10 mouse cellular contexts compared by ENCODE assay signal in genomic region chr12:81971042-81971883, GRCm38 (mm10).
DNase-seq lines count a peak whose midpoint lies in the region; ATAC-seq and TF ChIP-seq lines count a peak whose summit lies in the region.
"Had no signal": no experiment of that assay in that cellular context is flagged by ENCODE, and none has a peak within 500 bp of the region (broad histone marks: within the 10 kb centered on the region; RNA-seq: fewer than 3 reads in every experiment).

No protein-coding gene starts in this region.

- H3K27ac ChIP-seq in spleen, adult 2 months (ENCODE audit: insufficient read depth, low read length): peak overlapping the region; percentile 90
- H3K27ac ChIP-seq in midbrain, embryonic 13.5 days: no peak overlapping the region
- no peak overlapping the region for H3K27ac ChIP-seq in hindbrain, embryonic 14.5 days
- H3K27ac ChIP-seq: embryonic facial prominence, embryonic 10.5 days had no signal

- H3K4me1 ChIP-seq in spleen, adult 2 months (ENCODE audit: control insufficient read depth, insufficient read depth, insufficient read length): peaks cover 3% of the 10 kb centered on the region; the same call in 1 of the 2 replicates
- no peaks in the 10 kb centered on the region; the same call in 1 of the 2 replicates for H3K4me1 ChIP-seq in midbrain, embryonic 13.5 days (replicated peaks)
- H3K4me1 ChIP-seq in hindbrain, embryonic 14.5 days (replicated peaks; ENCODE audit: control insufficient read depth, insufficient read depth, low read length): no peaks in the 10 kb centered on the region
- H3K4me1 ChIP-seq: embryonic facial prominence, embryonic 10.5 days had no signal

- peak; percentile 7 for DNase-seq in adrenal gland, postnatal 14 days
- DNase-seq in adrenal gland, adult 8-10 months: no peak
- peak; percentile 29 to 33 for DNase-seq in spleen, adult 2 months (ENCODE audit: low read depth in 1 of 2, low spot score in 2 of 2)
- no peak for DNase-seq in spleen, postnatal 14 days (ENCODE audit: low spot score in 2 of 2)
- peak; percentile 34 to 37 for DNase-seq in monocyte, adult 2 months (ENCODE audit: low read depth in 1 of 2, low spot score in 2 of 2)
- DNase-seq in adrenal gland, postnatal 4 days (ENCODE audit: low spot score in 2 of 2): no peak
- DNase-seq in hindbrain, embryonic 14.5 days (ENCODE audit: low spot score): no peak

- no peaks in the 10 kb centered on the region for H3K9me3 ChIP-seq in midbrain, embryonic 13.5 days
- H3K9me3 ChIP-seq in hindbrain, embryonic 14.5 days (ENCODE audit: control insufficient read depth, low read length): no peaks in the 10 kb centered on the region
- H3K9me3 ChIP-seq: embryonic facial prominence, embryonic 10.5 days had no signal

- TF ChIP-seq CTCF in spleen, adult 2 months (IDR thresholded peaks at IDR 0.05; ENCODE audit: extremely low read depth, insufficient read depth, insufficient read length, insufficient replicate concordance): no peak

- 26% methylated on average over 19 of the region's 19 CpGs for WGBS in spleen, adult 2 months
- WGBS in midbrain, embryonic 13.5 days: 92% methylated on average over 19 of the region's 19 CpGs
- 90% methylated on average over 19 of the region's 19 CpGs for WGBS in hindbrain, embryonic 14.5 days

- H3K4me3 ChIP-seq in spleen, adult 2 months (ENCODE audit: extremely low read depth, insufficient read depth, insufficient read length): peak overlapping the region; percentile 42; the same call in 1 of the 2 replicates
- no peak overlapping the region for H3K4me3 ChIP-seq in midbrain, embryonic 13.5 days (replicated peaks)
- no peak overlapping the region for H3K4me3 ChIP-seq in hindbrain, embryonic 14.5 days (replicated peaks; ENCODE audit: low read length)
- H3K4me3 ChIP-seq: embryonic facial prominence, embryonic 10.5 days had no signal

- peaks cover 8% of the 10 kb centered on the region for H3K36me3 ChIP-seq in spleen, adult 2 months (ENCODE audit: control insufficient read depth, insufficient read depth, low read length)
- peaks cover 78% of the 10 kb centered on the region for H3K36me3 ChIP-seq in midbrain, embryonic 13.5 days
- H3K36me3 ChIP-seq in hindbrain, embryonic 14.5 days (replicated peaks; ENCODE audit: control insufficient read depth, insufficient read depth): peaks cover 87% of the 10 kb centered on the region

- ATAC-seq in midbrain, embryonic 13.5 days: no peak
- ATAC-seq in hindbrain, embryonic 14.5 days (ENCODE audit: low FRiP score): no peak; the same call in 1 of the 2 replicates
- ATAC-seq: intestine, postnatal 0 days had no signal

- H3K4me2 ChIP-seq in midbrain, embryonic 13.5 days (replicated peaks): no peak overlapping the region
- H3K4me2 ChIP-seq in hindbrain, embryonic 14.5 days (replicated peaks): no peak overlapping the region

- no peak for TF ChIP-seq POLR2A in spleen, adult 2 months (IDR thresholded peaks at IDR 0.05; ENCODE audit: low read depth, low read length)

- no peaks in the 10 kb centered on the region for H3K27me3 ChIP-seq in spleen, adult 2 months (ENCODE audit: control insufficient read depth, insufficient read depth, low read length)
- no peaks in the 10 kb centered on the region for H3K27me3 ChIP-seq in midbrain, embryonic 13.5 days
- no peaks in the 10 kb centered on the region for H3K27me3 ChIP-seq in hindbrain, embryonic 14.5 days (ENCODE audit: control insufficient read depth, insufficient read depth, low read length)

- no peak overlapping the region for H3K9ac ChIP-seq in midbrain, embryonic 13.5 days (replicated peaks)
- H3K9ac ChIP-seq in hindbrain, embryonic 14.5 days: no peak overlapping the region

Comparison
In these comparisons a context has a peak if more than half of its experiments do, and no peak if none do; other contexts are left out.
1. DNase-seq: peak in adrenal gland, postnatal 14 days (single experiment), spleen, adult 2 months (2 of 2) and monocyte, adult 2 months (2 of 2); none in adrenal gland, adult 8-10 months (single experiment), spleen, postnatal 14 days (0 of 2), adrenal gland, postnatal 4 days (0 of 2) and hindbrain, embryonic 14.5 days (single experiment).